Mouse (Mus musculus) bone marrow, adult 2 months (tissue): ENCODE results near the gene Stat4. TPM values are rescaled to one million over a fixed set of nuclear protein-coding genes. Genes with fewer than 3 reads are reported as not detected.
"Not testable (repeated sequence)": the region's sequence is repeated elsewhere in the genome, so short reads cannot be mapped to it uniquely, and the experiment has no call there.

Experiments
- H3K27ac ChIP-seq: fragments of 200-500 bp; 2 replicates; pipeline ENCODE4 v1.5.1; 2012; ENCODE audit warnings: low read depth, mild to moderate bottlenecking, control low read depth, inconsistent platforms, low read length; ENCODE audit not compliant: control insufficient read depth, poor library complexity, insufficient read depth
- H3K4me1 ChIP-seq: fragments of 200-500 bp; 2 replicates; pipeline ENCODE4 v1.6.1; 2011; ENCODE audit warnings: low read length; ENCODE audit not compliant: control insufficient read depth, insufficient read depth
- H3K4me3 ChIP-seq: fragments of 200-500 bp; replicated peaks from 2 replicates; pipeline ENCODE3; 2011; ENCODE audit warnings: mild to moderate bottlenecking, low read depth, low read length, control low read depth; ENCODE audit not compliant: control insufficient read depth
- CTCF ChIP-seq: fragments of 200-500 bp; IDR thresholded peaks from 2 replicates; pipeline ENCODE4 v1.5.1; 2011; ENCODE audit warnings: low read length, control low read depth; ENCODE audit not compliant: control insufficient read depth, insufficient read depth
- POLR2A ChIP-seq: fragments of 200-500 bp; IDR thresholded peaks from 2 replicates; pipeline ENCODE4 v1.6.1; 2011; ENCODE audit warnings: low read depth, mild to moderate bottlenecking, control low read depth, low read length, borderline replicate concordance; ENCODE audit not compliant: control insufficient read depth
- WGBS: fragments of 180-500 bp; shearing (Covaris S2); methylation state at CpG from one replicate; pipeline ENCODE4 v1.1.7; 2018; 5-methylcytosine and 5-hydroxymethylcytosine counted together
- polyA plus RNA-seq: library from polyadenylated mRNA; stranded (reverse); fragments of >200 nt; gene quantifications from 2 replicates; pipeline ENCODE4 v1.2.4, GENCODE M21; 2011; ENCODE audit warnings: low replicate concordance; ENCODE audit not compliant: missing spikeins, insufficient read depth, insufficient read length

The Stat4 gene
- polyA plus RNA-seq, 1 experiment: 55.4 TPM

GRCm38 (mm10) chr1:52039626-52040025 is 52.7 kb downstream of the Stat4 start:
- H3K27ac ChIP-seq: no peak overlapping the region
- no peaks in the 10 kb centered on the region; the same call in 1 of the 2 replicates for H3K4me1 ChIP-seq
- H3K4me3 ChIP-seq: no peak overlapping the region
- TF ChIP-seq POLR2A: no peak
- TF ChIP-seq CTCF: no peak
- WGBS: 81% methylated on average over 9 of the region's 9 CpGs

GRCm38 (mm10) chr1:52040366-52041061 is 53.6 kb downstream of the Stat4 start:
- WGBS: 81% methylated on average over 11 of the region's 11 CpGs
- Histone ChIP-seq H3K4me3 (no peak overlapping the region), H3K27ac (no peak overlapping the region), H3K4me1 (no peaks in the 10 kb centered on the region; the same call in 1 of the 2 replicates)
- TF ChIP-seq CTCF: no peak
- no peak for TF ChIP-seq POLR2A

- 86% methylated on average over 4 of the region's 4 CpGs for WGBS
Observed at GRCm38 (mm10) chr1:52043191-52043590, 56.2 kb downstream of the Stat4 start.

GRCm38 (mm10) chr1:52046891-52047290 is 59.9 kb downstream of the Stat4 start:
- not testable (repeated sequence) for H3K4me3 ChIP-seq, H3K4me1 ChIP-seq, H3K27ac ChIP-seq
- WGBS: 92% methylated on average over 10 of the region's 10 CpGs

More at GRCm38 (mm10) chr1:52043191-52043590, 56.2 kb downstream of the Stat4 start:
- no peak overlapping the region for H3K27ac ChIP-seq
- H3K4me1 ChIP-seq: no peaks in the 10 kb centered on the region; the same call in 1 of the 2 replicates
- H3K4me3 ChIP-seq: no peak overlapping the region
- TF ChIP-seq POLR2A (no peak), CTCF (no peak)

- Histone ChIP-seq H3K4me1 (no peaks in the 10 kb centered on the region; the same call in 1 of the 2 replicates), H3K27ac (no peak overlapping the region), H3K4me3 (no peak overlapping the region)
- no peak for TF ChIP-seq POLR2A
- TF ChIP-seq CTCF: no peak
- WGBS: 76% methylated on average over 2 of the region's 2 CpGs
Observed at GRCm38 (mm10) chr1:52048711-52049110, 61.8 kb downstream of the Stat4 start.

GRCm38 (mm10) chr1:52049827-52050226 is 62.9 kb downstream of the Stat4 start:
- no peak overlapping the region for H3K27ac ChIP-seq
- 83% methylated on average over 3 of the region's 3 CpGs for WGBS
- H3K4me1 ChIP-seq: no peaks in the 10 kb centered on the region; the same call in 1 of the 2 replicates
- H3K4me3 ChIP-seq: no peak overlapping the region
- TF ChIP-seq CTCF (no peak), POLR2A (no peak)

- Histone ChIP-seq H3K27ac (no peak overlapping the region), H3K4me3 (no peak overlapping the region), H3K4me1 (no peaks in the 10 kb centered on the region; the same call in 1 of the 2 replicates)
- TF ChIP-seq CTCF (no peak), POLR2A (no peak)
- 80% methylated on average over 3 of the region's 3 CpGs for WGBS
Observed at GRCm38 (mm10) chr1:52051542-52051941, 64.6 kb downstream of the Stat4 start.

- Histone ChIP-seq H3K27ac (no peak overlapping the region), H3K4me1 (no peaks in the 10 kb centered on the region; the same call in 1 of the 2 replicates), H3K4me3 (no peak overlapping the region)
- WGBS: 84% methylated on average over 9 of the region's 9 CpGs
- TF ChIP-seq POLR2A: no peak
- TF ChIP-seq CTCF: no peak
Observed at GRCm38 (mm10) chr1:52052910-52053309, 66.0 kb downstream of the Stat4 start.

- Histone ChIP-seq H3K4me1 (no peaks in the 10 kb centered on the region; the same call in 1 of the 2 replicates), H3K4me3 (no peak overlapping the region), H3K27ac (no peak overlapping the region)
- 64% methylated on average over 4 of the region's 4 CpGs for WGBS
- no peak for TF ChIP-seq CTCF
- no peak for TF ChIP-seq POLR2A
Observed at GRCm38 (mm10) chr1:52055947-52056346, 69.0 kb downstream of the Stat4 start.
